Mouse (Mus musculus) gastrocnemius, adult 8-10 months (tissue): ENCODE measurements around the gene Mov10l1. TPM values are rescaled to one million over a fixed set of nuclear protein-coding genes. Genes with fewer than 3 reads are reported as not detected.

Experiments
- DNase-seq, 2 experiments: peaks; one replicate each; pipeline ENCODE4 v3.0.0; 2022; ENCODE audit warnings: low spot score in 2 of 2
- total RNA-seq, 4 experiments: library from RNA; stranded (reverse); gene quantifications; 2 replicates each; pipeline ENCODE4 v1.2.4; 2022

Mov10l1 gene
- total RNA-seq, 4 experiments from 2014 or later, result not detected

DNA sequence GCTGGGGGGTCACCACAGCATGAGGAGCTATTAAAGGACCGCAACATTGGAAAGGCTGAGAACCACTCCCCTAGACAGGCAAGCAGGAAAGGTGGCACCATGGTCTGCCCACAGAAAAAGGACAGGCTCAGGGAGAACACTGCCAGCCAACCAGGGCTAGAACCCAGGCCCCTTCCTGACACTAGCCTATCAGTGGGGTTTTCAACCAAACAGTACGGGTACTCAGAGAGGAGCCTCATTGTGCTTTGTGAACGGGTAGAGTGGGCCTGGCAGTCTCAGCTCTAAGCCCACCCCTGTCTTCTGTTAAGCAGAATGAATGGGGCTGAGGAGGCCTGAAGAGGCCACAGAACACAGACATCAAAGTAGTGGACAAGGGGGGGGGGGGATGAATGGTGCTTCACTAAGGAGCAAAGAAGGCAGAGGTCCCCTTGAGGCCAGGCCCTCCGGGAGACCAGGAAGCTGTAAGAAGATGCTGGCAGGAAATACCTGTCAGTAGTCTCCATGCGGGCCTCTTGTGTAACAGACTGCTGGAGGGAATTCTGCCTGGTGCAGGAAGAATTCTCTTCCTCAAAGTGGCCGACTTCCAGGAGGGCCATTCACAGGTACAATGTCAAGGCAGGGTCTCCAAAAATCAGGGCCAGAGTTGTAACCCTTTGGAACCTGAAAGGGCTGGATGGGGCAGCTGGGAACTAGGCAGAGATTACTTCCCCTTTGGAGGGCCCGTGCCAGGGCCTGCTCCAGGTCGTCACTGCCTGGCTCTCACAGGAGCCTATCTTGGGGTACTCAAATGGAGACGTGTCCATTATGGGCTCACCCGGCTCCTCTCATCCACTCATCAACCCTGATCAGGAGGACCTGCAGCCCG lies 92.1 kb downstream of the Mov10l1 start, which contains the start of gene Trabd:
Gene Trabd (plus strand): TSS at position 512 of the 865 bp plus-strand sequence.
- no peak for DNase-seq

DNA sequence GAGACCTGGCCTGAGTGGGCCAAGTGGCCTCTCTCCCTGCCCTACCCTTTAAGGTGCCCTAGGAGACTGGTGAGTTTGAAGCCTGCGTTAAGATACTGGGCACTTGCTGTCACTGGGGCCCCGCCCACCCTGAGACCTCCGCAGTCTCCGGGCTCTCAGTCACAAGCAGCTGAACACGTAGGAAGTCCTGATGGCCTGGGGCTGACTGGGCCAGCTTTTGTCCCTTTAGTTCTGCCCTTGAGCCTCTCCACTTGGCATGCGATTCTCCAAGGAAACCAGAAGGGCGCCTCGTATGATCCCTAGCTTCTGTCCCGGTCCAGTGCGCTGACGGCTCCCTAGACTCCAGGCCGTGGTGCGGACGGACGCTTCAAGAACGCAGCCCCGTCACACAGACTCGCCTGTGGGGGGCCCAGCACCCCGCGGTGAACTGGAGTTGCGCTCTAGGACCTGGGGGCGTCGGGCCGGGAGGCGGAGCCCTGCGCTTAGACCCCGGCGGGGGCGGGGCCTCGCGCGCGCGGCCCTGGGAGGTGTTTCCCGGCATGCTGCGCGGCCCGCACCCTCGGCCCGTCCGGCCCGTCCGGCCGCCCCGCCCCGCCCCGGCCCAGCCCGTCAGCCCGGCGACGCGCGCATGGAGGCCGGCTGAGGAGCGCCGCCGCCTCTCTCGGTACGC lies 92.9 kb downstream of the Mov10l1 start:
- peak; percentile 77 to 81 for DNase-seq

DNA sequence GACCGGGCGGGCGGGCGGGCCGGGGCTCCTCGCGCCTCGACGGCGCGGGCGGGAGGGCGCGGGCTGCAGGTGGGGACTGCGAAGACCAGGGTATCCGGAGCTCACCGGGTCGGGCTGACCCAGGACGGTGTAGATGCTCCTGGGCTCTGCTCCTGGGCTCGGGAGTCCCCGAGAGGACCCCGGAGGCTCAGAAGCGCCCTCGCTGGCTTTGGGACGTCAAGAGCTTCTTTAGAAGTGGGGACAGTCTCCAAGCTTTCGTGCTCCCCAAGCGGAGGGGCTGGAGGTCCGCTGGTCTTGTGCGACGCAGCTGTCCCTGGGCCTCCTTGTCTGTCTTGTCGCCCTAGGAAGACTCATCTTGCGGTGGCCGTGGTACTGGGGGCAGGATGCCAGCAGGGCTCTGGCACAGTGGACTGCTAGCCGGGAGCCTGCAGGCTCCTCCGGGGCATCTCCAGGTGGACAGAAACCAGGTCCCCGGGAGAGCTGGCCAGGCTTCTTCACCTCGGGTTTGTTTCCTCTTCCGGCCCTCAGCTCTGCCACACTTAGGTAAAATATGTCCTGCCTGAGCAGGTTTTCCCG lies 93.5 kb downstream of the Mov10l1 start:
- peak; percentile 37 to 65 for DNase-seq

DNA sequence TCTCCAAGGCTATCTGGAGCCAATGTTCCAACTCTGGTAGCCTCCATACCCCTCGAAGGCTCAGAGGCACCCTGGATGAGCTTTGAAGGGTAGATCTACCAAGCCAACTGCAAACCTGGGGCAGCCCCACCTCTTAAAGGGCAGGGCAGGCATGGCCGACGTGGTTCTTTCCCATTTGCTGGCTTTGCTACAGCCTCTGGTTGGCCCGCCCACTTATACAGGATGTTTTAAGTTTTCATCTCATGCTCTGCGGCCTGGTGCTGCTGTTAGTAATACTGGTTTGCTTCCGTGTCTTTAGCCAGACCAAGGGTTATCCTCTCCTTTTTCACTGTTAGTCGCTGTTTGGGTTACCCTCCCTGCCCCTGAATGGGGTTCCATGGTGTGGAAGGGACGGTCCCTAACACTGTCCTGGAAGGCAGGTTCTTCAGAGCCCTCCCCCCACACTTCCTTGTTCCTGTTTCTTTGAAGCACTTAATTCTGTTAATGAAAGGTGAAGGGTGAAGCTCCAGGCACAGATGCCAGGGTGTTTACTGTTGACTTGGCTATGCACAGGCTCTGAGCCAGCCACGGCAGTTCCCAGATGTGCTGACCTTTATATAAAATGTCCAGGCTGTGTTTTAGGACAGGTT lies 95.6 kb downstream of the Mov10l1 start:
- DNase-seq, result no peak

DNA sequence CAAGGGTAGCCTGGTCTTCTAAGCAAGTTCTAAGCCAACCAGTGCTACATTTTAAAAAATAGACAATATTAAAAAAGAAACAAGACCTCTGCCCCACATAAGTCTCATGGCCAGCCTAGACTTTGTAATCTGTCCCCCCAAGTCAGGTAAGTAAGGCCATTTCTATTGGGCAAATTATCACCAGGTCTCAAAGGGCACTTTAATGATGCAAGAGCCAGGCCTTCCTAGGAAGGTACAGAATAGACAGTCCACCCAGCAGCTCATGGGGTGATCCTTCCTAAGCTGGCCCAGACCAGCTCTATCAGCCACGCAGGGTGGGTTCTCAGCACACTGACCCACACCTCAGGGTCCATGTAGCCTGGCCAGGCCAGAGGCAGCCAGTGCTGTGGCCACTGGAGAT lies 101.2 kb downstream of the Mov10l1 start:
- DNase-seq, result no peak

DNA sequence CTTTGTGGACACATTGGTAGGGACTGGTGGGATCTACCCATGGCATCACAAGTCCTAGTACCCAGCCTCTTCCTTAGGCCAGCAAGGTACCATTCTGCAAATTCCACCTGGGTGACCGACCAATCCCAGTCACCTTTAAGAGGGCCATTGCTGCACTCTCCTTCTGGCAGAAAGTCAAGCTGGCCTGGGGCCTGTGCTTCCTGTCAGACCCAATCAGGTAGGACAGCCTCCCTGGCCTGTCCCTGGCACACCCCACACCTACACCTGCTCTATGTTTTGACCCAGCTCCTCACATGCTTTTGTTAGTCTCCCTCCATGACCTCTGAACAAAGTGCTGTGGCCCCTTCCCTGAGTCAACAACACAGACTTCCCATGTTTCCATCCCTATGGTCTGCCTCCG lies 102.1 kb downstream of the Mov10l1 start:
- no peak for DNase-seq

DNA sequence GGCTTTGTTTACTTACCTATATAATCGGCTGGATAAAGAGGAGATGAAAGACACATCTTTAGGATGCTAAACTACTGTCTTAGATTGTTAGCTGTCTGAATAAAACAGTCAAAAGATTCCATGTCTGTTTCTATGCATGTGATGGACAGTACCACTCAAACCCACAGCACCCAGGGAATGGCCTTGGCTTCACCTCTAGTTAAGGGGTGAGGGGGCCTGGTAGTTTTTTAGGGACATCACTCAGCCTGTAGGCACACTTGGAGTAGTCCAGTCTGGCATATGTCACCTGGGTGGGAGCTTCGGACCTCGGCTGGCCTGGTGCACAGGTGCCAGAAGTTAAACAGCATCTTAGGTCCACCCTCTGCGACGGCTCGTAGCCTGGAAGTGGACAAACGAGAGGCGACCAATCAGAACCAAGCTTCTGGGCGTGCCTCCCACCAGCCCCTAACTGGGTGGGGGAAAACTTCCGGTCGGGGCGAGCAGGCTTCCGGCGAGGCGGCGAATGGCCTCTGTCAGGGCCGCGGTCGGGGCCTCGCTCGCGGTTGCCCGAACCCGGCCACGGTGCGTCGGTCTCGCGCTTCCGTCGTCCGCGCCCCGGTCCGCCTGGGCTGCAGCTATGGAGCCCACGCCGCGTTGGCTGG lies 106.0 kb downstream of the Mov10l1 start, which contains the start of gene Selenoo:
Gene Selenoo (plus strand): TSS at position 478 of the 641 bp plus-strand sequence.
- DNase-seq, result peak; percentile 81 to 86

DNA sequence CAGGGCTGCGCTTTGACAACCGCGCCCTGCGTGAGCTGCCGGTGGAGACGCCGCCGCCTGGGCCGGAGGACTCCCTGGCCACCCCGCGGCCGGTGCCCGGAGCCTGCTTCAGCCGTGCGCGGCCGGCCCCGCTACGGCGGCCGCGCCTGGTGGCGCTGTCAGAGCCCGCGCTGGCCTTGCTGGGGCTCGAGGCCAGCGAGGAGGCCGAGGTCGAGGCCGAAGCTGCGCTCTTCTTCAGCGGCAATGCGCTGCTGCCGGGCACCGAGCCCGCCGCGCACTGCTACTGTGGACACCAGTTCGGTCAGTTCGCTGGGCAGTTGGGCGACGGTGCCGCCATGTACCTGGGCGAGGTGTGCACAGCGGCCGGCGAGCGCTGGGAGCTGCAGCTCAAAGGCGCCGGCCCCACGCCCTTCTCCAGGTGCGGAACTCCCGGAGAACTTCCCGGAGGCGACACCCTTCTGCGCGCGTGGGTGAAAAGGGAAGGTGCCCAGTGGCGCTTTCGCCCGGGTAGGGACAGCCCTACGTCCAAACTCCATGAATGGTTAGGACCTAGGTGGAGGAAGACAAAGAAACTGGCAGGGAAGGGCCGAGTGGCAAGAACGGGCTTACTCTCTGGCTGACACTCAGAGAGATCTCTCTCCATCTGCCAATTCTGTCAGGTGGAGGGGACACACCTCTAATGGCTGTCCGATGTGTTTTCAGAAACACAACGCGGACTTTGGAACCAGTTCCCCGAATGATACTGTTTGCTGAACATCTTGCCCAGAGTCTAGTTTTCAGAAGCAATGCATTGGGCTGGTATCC lies 106.7 kb downstream of the Mov10l1 start:
- DNase-seq, result no peak

DNA sequence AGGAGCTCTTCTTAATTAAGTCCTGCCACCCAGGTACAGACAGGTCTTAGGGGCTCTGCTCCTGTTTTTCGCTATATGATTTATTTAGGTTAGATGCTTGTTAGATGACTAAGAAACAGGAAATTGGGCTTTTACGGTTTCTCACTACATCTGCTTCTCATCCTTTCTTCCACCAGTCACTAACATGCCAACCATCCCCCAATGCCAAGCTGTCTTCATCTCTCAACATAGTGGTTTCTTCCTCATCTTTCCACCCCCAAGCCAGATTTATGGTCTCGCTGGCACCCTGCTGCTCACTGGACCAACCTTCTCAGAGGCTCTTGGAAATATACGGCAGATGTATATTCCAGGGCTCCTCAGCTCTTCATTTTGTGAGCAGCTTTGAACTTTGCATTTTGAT lies 108.0 kb downstream of the Mov10l1 start:
- no peak for DNase-seq

DNA sequence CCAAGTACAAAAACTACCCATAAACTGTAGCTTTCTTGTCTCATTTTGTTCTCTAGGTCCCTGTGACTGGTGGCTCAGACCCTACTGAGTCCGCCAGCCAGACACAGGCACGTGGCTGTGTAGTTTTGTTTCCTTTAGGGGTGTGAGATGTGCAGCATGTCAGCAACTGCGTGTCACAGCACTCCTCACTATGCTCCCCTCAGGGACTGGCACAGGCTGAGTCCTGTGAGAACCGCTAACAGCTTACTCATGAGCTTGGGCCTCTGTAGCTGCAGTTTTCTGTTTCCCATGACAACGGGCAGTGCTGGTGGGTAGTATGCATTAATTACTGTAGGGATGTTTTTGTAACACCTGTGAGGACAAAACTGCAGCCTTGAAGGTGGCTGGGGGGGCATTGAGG lies 109.5 kb downstream of the Mov10l1 start:
- no peak for DNase-seq

DNA sequence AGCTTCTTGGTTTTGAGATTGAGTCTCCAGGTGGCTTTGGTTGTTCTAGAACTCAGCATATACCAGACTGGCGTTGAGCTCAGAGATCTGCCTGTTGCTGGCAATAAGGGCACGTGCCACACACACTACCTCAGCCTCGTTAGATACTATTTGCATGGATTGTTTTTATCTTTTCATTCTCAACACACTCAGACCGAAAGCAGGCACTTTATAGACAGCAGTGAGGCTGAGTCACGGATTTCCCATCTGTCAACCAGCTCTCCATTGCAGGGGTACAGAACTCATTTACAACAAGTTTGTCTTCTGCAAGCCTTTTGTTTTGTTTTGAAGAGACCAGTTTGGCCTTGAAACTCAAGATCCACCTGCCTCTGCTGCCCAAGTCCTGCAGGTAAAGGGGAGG lies 114.7 kb downstream of the Mov10l1 start:
- DNase-seq, result no peak

DNA sequence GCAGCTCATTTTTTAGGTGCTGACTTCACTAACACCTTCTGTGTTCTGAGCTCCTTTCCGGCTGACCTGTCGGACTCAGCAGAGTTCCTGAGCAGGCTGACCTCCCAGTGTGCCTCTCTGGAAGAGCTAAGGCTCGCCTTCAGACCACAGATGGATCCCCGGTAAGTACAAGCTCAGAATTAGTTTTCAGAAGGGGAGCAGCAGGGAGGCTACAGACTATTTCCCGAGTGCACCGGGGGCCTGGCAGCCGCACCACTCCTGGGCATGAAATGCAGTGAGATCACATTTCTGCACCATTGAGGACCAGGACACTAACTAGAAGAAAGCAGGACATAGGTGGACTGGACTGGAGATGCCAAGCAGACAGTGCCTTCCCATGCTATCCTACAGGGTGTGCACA lies 115.9 kb downstream of the Mov10l1 start:
- DNase-seq, result no peak

DNA sequence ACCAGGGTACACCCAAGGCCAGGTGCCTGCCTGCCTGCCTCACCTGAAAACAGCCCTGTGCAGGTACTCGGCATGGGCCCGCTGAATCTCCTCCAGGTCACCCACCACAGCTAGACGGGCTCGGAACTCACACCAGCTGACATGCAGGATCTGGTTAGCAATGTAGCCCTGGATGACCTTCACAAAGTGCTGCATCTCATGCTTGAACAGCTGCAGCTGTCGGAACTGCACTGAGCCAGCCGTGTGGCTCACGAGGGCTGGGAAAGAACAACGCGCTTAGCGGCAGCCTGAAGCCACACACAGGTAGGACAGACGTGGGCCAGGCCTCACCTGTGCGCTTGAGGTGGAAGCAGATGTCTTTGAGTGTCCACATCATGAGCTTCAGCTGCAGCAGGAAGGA lies 118.1 kb downstream of the Mov10l1 start:
- no peak for DNase-seq

DNA sequence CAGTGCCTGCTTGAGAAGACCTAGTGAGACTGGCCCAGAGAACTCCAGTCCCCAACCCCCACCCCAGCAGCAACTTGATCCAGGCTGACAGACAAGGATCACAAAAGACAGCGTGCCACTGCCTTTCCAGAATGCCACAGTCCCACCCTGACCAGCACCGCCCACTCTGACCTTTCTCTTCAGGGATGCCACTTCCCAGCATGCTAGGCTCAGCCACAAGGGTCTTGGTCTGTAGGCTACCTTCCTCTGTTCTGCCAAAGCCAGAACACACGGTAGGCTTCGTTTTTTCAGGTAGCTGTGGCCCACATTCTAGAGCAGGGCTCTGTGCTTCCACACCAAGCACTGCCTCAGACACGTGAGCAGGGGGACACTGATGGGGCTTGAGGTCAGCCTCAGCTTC lies 119.9 kb downstream of the Mov10l1 start:
- DNase-seq, result no peak

DNA sequence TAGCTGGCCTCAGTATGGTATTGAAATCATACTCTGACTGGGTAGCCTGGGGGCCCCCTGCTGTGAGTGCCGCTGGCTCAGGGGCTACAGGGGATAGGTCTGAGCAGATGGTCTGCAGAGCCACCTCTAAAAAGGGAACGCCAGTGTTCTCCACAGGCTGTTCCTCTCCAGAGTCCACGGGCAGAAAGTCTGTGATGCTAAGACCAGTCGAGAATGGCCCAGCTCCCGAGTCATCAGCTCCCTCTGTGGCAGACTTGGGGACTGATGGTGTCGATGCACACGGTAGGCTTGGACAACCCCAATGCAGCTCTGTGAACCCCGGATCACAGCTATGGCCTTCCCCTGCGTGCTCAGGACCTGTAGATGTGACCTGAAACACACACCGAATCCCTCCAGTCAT lies 121.2 kb downstream of the Mov10l1 start:
- DNase-seq, result no peak

DNA sequence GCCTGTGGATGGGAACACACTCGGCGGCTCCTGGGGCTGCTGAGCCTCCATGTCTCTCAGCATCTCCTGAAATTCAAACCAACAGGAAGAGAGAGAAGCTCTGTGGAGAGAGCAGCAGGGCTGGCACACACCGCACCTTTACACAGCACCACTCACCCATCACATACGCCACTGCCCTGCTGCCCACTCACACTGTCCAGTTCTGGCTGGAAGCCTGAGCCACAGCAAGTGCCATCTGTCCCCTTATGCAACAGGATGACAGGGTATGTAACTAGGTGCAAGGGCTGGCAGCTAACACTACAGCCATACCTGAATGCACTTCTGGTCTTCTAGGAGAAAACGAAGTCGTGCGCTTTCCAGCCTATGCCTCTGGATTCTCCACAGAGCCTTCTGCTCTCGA lies 121.7 kb downstream of the Mov10l1 start:
- DNase-seq, result no peak
